Mouse (Mus musculus) stomach, embryonic 14.5 days (tissue): ENCODE measurements around the gene Stard13. TPM values are rescaled to one million over a fixed set of nuclear protein-coding genes. Genes with fewer than 3 reads are reported as not detected.
A peak's percentile ranks its signal among the peaks of the same experiment; 100 is the strongest.

Experiments used
- ATAC-seq: fragments of 200-750 bp; cut with Nextera tagmentation; 2 replicates; pipeline ENCODE4 v1.8.0; 2017; ENCODE audit warnings: low read depth, moderate TSS enrichment; ENCODE audit not compliant: insufficient number of reproducible peaks, insufficient read depth, low FRiP score
- H3K27ac ChIP-seq: fragments of 300-500 bp; sonication (generic); 2 replicates; pipeline ENCODE4 v1.5.1; 2014; ENCODE audit warnings: mild to moderate bottlenecking, low read length, moderate library complexity, mixed read lengths
- H3K27me3 ChIP-seq: fragments of 300-500 bp; sonication (generic); 2 replicates; pipeline ENCODE4 v1.6.1; 2014; ENCODE audit warnings: low read length, control low read depth, mixed read lengths; ENCODE audit not compliant: control insufficient read depth, insufficient read depth
- H3K36me3 ChIP-seq: fragments of 300-500 bp; sonication (generic); 2 replicates; pipeline ENCODE4 v1.6.1; 2014; ENCODE audit warnings: mild to moderate bottlenecking, control low read depth, low read length, moderate library complexity, mixed read lengths; ENCODE audit not compliant: control insufficient read depth, insufficient read depth
- H3K4me1 ChIP-seq: fragments of 300-500 bp; sonication (generic); 2 replicates; pipeline ENCODE4 v1.6.1; 2014; ENCODE audit warnings: low read length, control low read depth, mixed read lengths; ENCODE audit not compliant: control insufficient read depth, insufficient read depth
- H3K4me2 ChIP-seq: fragments of 300-500 bp; sonication (generic); replicated peaks from 2 replicates; pipeline ENCODE4 v1.6.1; 2014; ENCODE audit warnings: low read depth, low read length, control low read depth
- H3K4me3 ChIP-seq: fragments of 300-500 bp; sonication (generic); 2 replicates; pipeline ENCODE4 v1.5.1; 2014; ENCODE audit warnings: low read depth, low read length, control low read depth
- H3K9ac ChIP-seq: fragments of 300-500 bp; sonication (generic); replicated peaks from 2 replicates; pipeline ENCODE4 v1.6.1; 2014; ENCODE audit warnings: low read depth, mild to moderate bottlenecking, control low read depth, low read length, moderate library complexity, mixed read lengths
- H3K9me3 ChIP-seq: fragments of 300-500 bp; sonication (generic); 2 replicates; pipeline ENCODE4 v1.6.1; 2016; ENCODE audit warnings: low read depth, low read length, control low read depth; ENCODE audit not compliant: control insufficient read depth
- WGBS: fragments of 180-500 bp; shearing (Covaris S2); extraction: QIAGEN DNeasy Blood & Tissue Kit; methylation state at CpG from one replicate; pipeline ENCODE4 v1.1.7; 2014; 5-methylcytosine and 5-hydroxymethylcytosine counted together
- polyA plus RNA-seq: library from polyadenylated mRNA; unstranded; fragments of >200 nt; fragmentation: Nextera tagmentation; extraction: Ambion mirVana; gene quantifications from 2 replicates; pipeline ENCODE4 v1.2.1, GENCODE M21; 2014

Gene Stard13
- polyA plus RNA-seq, 1 experiment from 2014 or later = 14.1 TPM

DNA sequence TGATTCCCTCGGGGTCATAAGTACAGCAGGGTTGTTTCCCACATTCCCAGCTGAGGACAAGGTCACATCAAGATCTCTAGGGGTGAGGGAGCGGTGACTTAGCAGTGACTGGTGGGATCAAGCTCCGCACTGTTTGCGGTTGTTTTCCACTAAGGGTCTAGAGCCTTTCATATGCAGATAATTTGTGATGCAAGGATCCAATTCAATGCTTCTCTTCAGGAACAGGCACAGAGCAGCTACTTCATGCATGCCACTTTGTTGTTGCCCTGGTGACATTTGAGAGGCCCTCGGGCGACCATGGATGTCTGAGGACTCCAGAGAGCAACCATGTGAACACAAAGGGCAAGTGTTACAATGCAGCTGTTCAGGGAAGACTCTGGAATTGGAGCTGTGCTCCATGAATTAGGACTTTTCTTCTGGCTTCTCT lies 14.9 kb downstream of the Stard13 start:
- H3K27ac ChIP-seq = no peak overlapping the region
- H3K36me3 ChIP-seq = no peaks in the 10 kb centered on the region
- H3K4me1 ChIP-seq = no peaks in the 10 kb centered on the region
- no peak overlapping the region for H3K9ac ChIP-seq
- 58% methylated on average over 6 of the region's 6 CpGs for WGBS
- no peaks in the 10 kb centered on the region for H3K27me3 ChIP-seq
- H3K4me3 ChIP-seq = no peak overlapping the region
- H3K4me2 ChIP-seq = no peak overlapping the region
- no peaks in the 10 kb centered on the region for H3K9me3 ChIP-seq
- ATAC-seq = no peak

DNA sequence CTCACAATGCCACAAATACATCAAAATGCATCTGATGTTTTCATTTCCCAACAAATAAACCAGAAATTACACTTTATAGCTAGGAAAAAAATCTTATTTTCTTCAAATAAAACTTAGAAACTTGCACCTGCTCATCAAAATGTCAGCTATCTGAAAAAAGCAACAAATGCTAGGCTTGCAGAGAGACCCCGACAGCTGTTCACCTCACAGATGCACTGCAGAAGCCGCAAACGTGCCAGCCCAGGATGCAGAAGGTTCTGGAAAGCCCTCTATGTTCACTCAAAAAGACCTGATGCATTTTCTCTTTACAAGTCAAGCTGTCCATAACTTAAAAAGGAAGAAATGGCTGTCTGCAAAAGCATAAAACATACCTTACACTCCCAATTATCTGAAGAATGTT lies 20.5 kb downstream of the Stard13 start:
- Histone ChIP-seq H3K9ac (no peak overlapping the region), H3K9me3 (no peaks in the 10 kb centered on the region), H3K27ac (no peak overlapping the region), H3K4me2 (no peak overlapping the region), H3K4me3 (no peak overlapping the region), H3K36me3 (no peaks in the 10 kb centered on the region), H3K27me3 (no peaks in the 10 kb centered on the region), H3K4me1 (no peaks in the 10 kb centered on the region)
- ATAC-seq = no peak
- WGBS = 78% methylated on average over 3 of the region's 3 CpGs

DNA sequence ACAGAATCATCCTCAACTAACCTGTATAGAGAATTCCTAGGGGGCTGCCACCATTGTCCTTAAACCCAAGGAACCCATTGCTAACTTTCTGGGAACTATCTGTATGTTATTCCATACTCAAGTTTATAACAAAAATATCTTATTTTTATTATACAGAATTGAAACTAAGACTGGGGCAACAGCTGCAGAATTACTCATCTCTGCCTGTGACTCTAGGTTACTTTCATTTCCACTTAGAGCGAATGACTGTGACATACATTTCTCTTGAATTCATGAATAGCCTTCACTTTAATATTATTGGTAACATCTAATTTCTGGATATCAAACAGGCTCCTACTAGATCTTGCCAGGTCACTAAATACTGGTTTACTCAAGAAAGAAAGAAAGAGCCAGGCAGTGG lies 22.8 kb downstream of the Stard13 start:
- WGBS = 96% methylated on average over 1 of the region's 1 CpGs
- Histone ChIP-seq H3K9ac (no peak overlapping the region), H3K4me2 (no peak overlapping the region), H3K4me1 (no peaks in the 10 kb centered on the region), H3K4me3 (no peak overlapping the region), H3K36me3 (no peaks in the 10 kb centered on the region), H3K9me3 (no peaks in the 10 kb centered on the region), H3K27me3 (no peaks in the 10 kb centered on the region), H3K27ac (no peak overlapping the region)
- ATAC-seq = no peak

DNA sequence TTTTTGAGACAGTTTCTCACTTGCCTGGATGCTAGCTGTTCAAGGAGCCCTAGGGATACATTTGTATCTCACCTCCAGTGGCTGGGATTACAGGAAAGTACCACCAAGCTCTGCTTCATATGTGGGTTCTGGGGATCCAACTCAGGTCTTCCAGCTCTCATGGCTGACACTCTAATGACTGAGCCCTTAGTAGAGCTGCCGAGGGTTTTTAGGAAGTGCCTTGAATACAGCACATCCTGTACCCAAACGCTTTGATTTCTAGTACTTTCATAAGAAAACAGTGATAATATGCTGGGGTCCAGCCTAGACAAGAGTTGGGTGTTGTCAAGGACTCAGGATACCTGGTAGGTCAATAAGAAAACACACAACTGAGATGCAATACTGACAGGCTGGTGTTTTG lies 23.6 kb downstream of the Stard13 start:
- Histone ChIP-seq H3K9me3 (no peaks in the 10 kb centered on the region), H3K4me1 (no peaks in the 10 kb centered on the region), H3K27ac (no peak overlapping the region), H3K9ac (no peak overlapping the region), H3K4me2 (no peak overlapping the region), H3K27me3 (no peaks in the 10 kb centered on the region), H3K36me3 (no peaks in the 10 kb centered on the region), H3K4me3 (no peak overlapping the region)
- no peak for ATAC-seq
- 85% methylated on average over 2 of the region's 2 CpGs for WGBS

DNA sequence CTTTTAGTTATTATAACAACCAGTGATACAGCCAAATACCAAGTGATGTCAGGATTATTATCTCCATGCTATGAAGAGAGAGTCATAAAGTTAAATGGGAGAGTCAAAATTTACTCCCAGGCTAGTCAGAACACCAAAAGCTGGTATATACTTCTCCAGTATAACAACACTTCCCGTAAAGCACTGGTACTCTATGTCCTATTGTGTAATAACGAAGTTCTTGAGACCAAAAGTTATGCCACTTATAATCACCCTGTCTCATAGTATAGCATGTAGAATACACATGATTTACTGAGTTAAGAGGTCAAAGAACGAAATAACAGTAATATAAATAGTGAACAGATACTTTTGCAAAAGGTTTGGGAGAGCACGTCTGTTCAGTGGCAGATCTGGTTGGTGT lies 28.6 kb downstream of the Stard13 start:
- Histone ChIP-seq H3K9ac (no peak overlapping the region), H3K4me1 (0 out of 2 replicates have a peak, but pooled peaks cover 2% of the 10 kb centered on the region), H3K36me3 (no peaks in the 10 kb centered on the region), H3K27me3 (no peaks in the 10 kb centered on the region), H3K4me2 (no peak overlapping the region), H3K4me3 (no peak overlapping the region), H3K27ac (no peak overlapping the region), H3K9me3 (0 out of 2 replicates have a peak, but pooled peaks cover 3% of the 10 kb centered on the region)
- 88% methylated on average over 4 of the region's 4 CpGs for WGBS
- ATAC-seq = no peak

DNA sequence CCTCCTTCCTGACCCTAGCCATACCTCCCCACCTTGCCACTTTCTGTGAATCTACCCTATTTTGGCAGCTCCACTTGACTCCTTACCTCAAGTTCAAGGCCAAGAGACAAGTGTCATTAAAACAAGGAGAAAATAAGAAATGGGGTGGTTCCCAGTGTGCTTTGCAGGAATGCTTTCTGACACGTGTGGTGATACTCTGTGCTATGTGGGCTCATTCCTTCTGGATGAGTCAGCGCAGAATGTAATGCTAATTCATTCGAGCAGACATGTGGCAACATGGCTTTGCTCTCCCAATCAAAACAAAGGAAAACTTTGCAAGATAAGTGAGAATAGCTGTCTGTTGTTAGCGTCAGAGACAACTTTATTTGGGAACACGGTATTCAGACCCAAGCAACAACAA lies 30.7 kb downstream of the Stard13 start:
- Histone ChIP-seq H3K27ac (no peak overlapping the region), H3K4me1 (peaks cover 2% of the 10 kb centered on the region; the same call in 1 of the 2 replicates), H3K36me3 (no peaks in the 10 kb centered on the region), H3K9me3 (0 out of 2 replicates have a peak, but pooled peaks cover 3% of the 10 kb centered on the region), H3K9ac (no peak overlapping the region), H3K27me3 (no peaks in the 10 kb centered on the region), H3K4me2 (no peak overlapping the region), H3K4me3 (no peak overlapping the region)
- no peak for ATAC-seq
- 31% methylated on average over 5 of the region's 5 CpGs for WGBS

DNA sequence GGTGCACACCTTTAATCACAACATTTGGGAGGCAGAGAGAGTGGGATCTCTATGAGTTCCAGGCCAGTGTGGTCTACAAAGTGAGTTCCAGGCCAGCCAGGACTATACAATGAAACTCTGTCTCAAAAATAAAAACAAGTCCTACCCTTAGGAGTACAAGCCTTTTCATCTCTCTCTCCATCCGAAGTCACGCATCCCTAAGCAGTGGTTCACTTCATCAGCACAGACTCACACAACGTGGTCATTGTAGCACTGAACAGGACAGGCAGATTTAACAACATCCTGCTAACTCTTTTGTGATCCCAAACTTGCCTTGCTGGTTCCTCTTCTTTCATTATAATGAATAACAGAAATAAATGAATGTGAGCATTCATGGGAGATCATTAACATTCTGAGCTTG lies 32.4 kb downstream of the Stard13 start:
- Histone ChIP-seq H3K4me1 (peaks cover 16% of the 10 kb centered on the region), H3K9ac (no peak overlapping the region), H3K27ac (no peak overlapping the region), H3K4me3 (no peak overlapping the region), H3K4me2 (no peak overlapping the region), H3K9me3 (0 out of 2 replicates have a peak, but pooled peaks cover 3% of the 10 kb centered on the region), H3K36me3 (no peaks in the 10 kb centered on the region), H3K27me3 (no peaks in the 10 kb centered on the region)
- ATAC-seq = no peak
- WGBS = 72% methylated on average over 3 of the region's 3 CpGs

DNA sequence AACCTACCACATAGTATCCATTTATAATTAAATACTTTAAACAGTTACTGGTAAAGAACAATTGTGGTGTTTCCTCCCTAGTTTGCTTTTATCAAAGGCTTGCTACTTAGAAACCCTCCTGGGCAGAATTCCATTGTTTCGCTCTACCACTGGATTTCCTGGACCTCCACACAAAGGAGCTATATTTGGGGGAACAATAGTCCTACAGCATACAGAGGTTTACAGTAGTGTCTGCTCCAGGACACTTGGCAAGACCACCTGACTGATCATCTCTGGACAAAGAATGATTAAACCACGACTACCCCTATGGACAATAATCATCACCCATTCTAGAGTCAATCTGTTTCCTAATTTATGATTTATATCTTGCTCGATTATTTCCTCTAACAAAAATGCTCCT lies 34.4 kb downstream of the Stard13 start:
- ATAC-seq = no peak
- H3K27ac ChIP-seq = no peak overlapping the region
- H3K4me3 ChIP-seq = no peak overlapping the region
- H3K9me3 ChIP-seq = 0 out of 2 replicates have a peak, but pooled peaks cover 3% of the 10 kb centered on the region
- H3K36me3 ChIP-seq = no peaks in the 10 kb centered on the region
- WGBS = 78% methylated on average over 3 of the region's 3 CpGs
- no peak overlapping the region for H3K9ac ChIP-seq
- no peak overlapping the region for H3K4me2 ChIP-seq
- H3K4me1 ChIP-seq = peaks cover 19% of the 10 kb centered on the region
- H3K27me3 ChIP-seq = no peaks in the 10 kb centered on the region

DNA sequence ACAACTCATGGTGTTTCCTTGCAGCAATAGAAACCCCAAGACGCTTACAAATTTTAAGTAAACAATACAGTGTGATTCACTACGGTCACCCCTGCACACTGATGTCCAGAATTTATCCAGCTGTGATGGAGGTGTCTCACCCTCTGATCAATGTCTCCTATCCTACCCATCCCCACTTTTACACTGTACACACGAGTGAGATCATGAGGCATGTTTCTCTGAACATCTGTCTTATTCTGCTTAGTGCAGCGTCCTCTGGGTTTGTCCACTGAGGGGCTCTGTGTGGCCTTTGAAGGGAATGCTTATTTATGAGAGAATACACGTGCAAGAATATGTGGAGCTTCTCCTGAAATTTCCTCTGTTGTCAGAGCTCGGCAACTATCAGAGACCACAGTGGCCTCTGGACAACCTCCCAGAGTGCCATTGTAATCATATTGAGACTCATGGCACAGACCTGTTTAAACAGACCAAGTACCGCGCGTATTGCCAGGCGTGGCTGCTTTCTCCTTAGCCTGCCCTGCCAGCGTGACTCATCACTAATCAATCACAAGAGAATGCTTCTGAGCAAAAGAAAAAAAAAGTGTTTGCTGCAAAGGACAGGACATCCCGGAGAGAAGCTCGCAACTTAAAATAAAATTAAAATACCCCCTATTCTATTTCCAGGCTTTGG lies 36.9 kb downstream of the Stard13 start:
- H3K4me3 ChIP-seq = no peak overlapping the region
- H3K27ac ChIP-seq = peak overlapping the region; percentile 55; the same call in 1 of the 2 replicates
- WGBS = 21% methylated on average over 13 of the region's 13 CpGs

More for the DNA sequence above, 36.9 kb downstream of the Stard13 start:
- Histone ChIP-seq H3K27me3 (no peaks in the 10 kb centered on the region), H3K9me3 (0 out of 2 replicates have a peak, but pooled peaks cover 1% of the 10 kb centered on the region), H3K4me1 (peaks cover 20% of the 10 kb centered on the region), H3K36me3 (no peaks in the 10 kb centered on the region), H3K4me2 (no peak overlapping the region), H3K9ac (no peak overlapping the region)
- ATAC-seq = peak; percentile 60; the same call in 1 of the 2 replicates
